Mouse (Mus musculus): ENCODE data around the gene Fgfrl1.

DNA sequence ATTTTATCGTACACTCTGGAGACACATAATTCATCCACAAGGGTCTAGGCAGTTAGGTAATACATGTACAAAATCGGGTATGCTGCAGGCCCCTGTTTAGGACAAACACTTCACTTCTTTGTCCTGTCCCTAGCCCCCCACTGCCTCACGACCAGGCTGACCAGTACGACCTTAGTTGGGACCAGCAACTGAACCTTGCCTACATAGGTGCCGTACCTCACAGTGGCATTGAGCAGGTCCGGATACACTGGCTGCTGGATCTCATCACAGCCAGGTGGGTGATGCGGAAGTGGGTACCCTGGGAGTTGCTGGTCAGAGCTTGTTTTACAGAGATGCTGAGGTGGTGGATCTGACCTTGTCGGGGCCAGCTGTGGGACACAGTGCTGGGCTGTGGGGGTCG is 22.2 kb upstream of the Fgfrl1 start:
- TF ChIP-seq CTCF (conservative IDR thresholded peaks at IDR 0.05; ENCODE audit: insufficient read depth, insufficient read length, low read depth, low read length) (no peak), POLR2A (IDR thresholded peaks at IDR 0.05; ENCODE audit: low read depth, low read length) (peak; percentile 83)
